Mouse (Mus musculus) heart, postnatal 0 days (tissue): ENCODE data around the gene Sdf4.

Experiments used
- CTCF ChIP-seq: IDR thresholded peaks from 2 replicates; pipeline ENCODE4 v1.5.1; 2016; ENCODE audit warnings: antibody characterized with exemption, control low read depth, low read depth
- EP300 ChIP-seq: IDR thresholded peaks from 2 replicates; pipeline ENCODE4 v1.6.1; 2016; ENCODE audit warnings: antibody characterized with exemption, low read depth

DNA sequence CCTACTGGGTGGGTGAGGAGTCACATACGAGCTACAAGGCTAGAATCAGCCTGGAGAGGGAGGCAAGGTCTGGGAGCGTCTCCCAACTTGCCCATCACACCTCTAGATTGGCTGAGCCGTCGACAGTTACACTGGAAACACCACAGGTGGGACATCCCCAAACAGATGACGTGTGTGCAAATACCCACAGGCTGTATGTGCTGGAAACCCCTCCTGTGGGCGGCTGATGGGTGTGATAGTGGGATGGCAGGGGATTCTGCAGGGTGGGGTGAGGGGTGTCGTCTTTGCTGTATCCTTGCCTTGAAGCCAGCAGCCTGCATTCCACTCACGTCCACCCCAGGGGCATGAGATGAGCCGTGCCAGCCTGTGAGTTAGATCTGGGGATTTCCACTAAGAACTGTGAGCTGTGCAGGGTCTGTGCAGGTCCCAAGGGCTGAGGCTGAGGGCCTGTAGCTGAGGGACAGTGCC, 38.0 kb downstream of the Sdf4 start:
- TF ChIP-seq CTCF (no peak), EP300 (no peak)
